Mouse (Mus musculus) neural tube, embryonic 14.5 days (tissue): ENCODE measurements around the gene H2al1j. TPM values are rescaled to one million over a fixed set of nuclear protein-coding genes. Genes with fewer than 3 reads are reported as not detected.
"Not testable (repeated sequence)": the region's sequence is repeated elsewhere in the genome, so short reads cannot be mapped to it uniquely, and the experiment has no call there.

Source experiments
- ATAC-seq: fragments of 200-750 bp; cut with Nextera tagmentation; 2 replicates; pipeline ENCODE4 v1.8.0; 2017; ENCODE audit warnings: low read depth, mild to moderate bottlenecking, moderate TSS enrichment, moderate library complexity
- H3K27ac ChIP-seq: fragments of 300-500 bp; sonication (generic); 2 replicates; pipeline ENCODE4 v1.5.1; 2014; ENCODE audit warnings: low read depth, mild to moderate bottlenecking, control low read depth, low read length, moderate library complexity, mixed read lengths
- H3K27me3 ChIP-seq: fragments of 300-500 bp; sonication (generic); 2 replicates; pipeline ENCODE4 v1.6.1; 2014; ENCODE audit warnings: low read length; ENCODE audit not compliant: control insufficient read depth, insufficient read depth
- H3K36me3 ChIP-seq: fragments of 300-500 bp; sonication (generic); 2 replicates; pipeline ENCODE4 v1.6.1; 2014; ENCODE audit warnings: low read length, mixed read lengths; ENCODE audit not compliant: control insufficient read depth, insufficient read depth
- H3K4me1 ChIP-seq: fragments of 300-500 bp; sonication (generic); 2 replicates; pipeline ENCODE4 v1.6.1; 2014; ENCODE audit warnings: low read length; ENCODE audit not compliant: control insufficient read depth, insufficient read depth
- H3K4me2 ChIP-seq: fragments of 300-500 bp; sonication (generic); 2 replicates; pipeline ENCODE4 v1.6.1; 2014; ENCODE audit warnings: mild to moderate bottlenecking, low read depth, low read length, control low read depth
- H3K4me3 ChIP-seq: fragments of 300-500 bp; sonication (generic); 2 replicates; pipeline ENCODE4 v1.5.1; 2014; ENCODE audit warnings: low read depth, low read length, control low read depth, mixed read lengths
- H3K9ac ChIP-seq: fragments of 300-500 bp; sonication (generic); replicated peaks from 2 replicates; pipeline ENCODE4 v1.6.1; 2014; ENCODE audit warnings: low read depth, mild to moderate bottlenecking, control low read depth, low read length, mixed read lengths
- H3K9me3 ChIP-seq: fragments of 300-500 bp; sonication (generic); 2 replicates; pipeline ENCODE4 v1.6.1; 2016; ENCODE audit warnings: low read length; ENCODE audit not compliant: control insufficient read depth
- WGBS: fragments of 180-500 bp; shearing (Covaris S2); extraction: QIAGEN DNeasy Blood & Tissue Kit; methylation state at CpG from one replicate; pipeline ENCODE4 v1.1.7; 2014; 5-methylcytosine and 5-hydroxymethylcytosine counted together
- polyA plus RNA-seq: library from polyadenylated mRNA; unstranded; fragments of >200 nt; fragmentation: Nextera tagmentation; extraction: Ambion mirVana; gene quantifications from 2 replicates; pipeline ENCODE4 v1.2.1, GENCODE M21; 2014

Gene H2al1j
- not detected in 2 replicates for polyA plus RNA-seq

DNA sequence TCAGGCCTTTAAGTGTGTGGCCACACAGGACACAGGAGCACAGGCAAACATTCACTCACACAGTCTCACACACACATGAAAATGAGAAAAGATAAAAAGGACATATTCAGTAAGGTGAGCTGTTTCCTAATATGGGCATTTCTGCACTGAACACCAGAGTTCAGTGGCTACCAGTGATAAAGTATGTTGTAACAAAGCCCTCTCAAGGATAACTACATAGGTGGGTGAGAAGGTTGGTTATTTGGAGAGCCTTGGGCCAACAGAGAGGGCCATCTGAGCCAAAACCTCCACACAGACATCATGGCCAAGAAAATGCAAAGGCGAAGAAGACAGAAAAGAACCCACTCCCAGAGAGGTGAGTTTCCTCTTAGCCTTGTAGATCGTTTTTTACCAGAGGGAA, at the start of gene H2al1j:
Gene H2al1j, plus strand, starts transcription at position 301 of the 400 bp plus-strand sequence.
- not testable (repeated sequence) for H3K4me3 ChIP-seq, H3K4me1 ChIP-seq, H3K9ac ChIP-seq, H3K27ac ChIP-seq, H3K27me3 ChIP-seq, H3K4me2 ChIP-seq, ATAC-seq, H3K36me3 ChIP-seq, H3K9me3 ChIP-seq
- WGBS: 95% methylated on average over 2 of the region's 2 CpGs

DNA sequence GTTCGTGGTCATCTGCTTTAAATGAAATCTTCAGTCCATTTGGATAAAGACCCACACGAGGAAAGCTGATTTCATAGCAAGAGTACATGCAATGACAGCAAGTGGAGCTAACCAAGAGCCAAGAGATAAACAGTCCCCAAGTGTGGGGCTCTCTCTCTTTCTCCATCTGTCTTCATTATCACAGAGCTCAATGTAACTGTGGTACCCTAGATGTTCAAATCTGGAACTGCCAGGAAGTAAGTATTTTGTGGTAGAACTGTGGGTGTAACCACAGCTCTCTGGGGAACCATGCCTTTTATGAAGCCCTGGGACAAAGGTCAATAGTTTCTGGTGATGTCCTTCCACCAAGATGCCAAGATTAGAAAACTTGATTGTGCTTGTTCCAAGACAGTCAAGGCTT, 46.9 kb upstream of the H2al1j start:
- 77% methylated on average over 2 of the region's 2 CpGs for WGBS
- Histone ChIP-seq H3K9ac (no peak overlapping the region), H3K9me3 (no peaks in the 10 kb centered on the region), H3K36me3 (no peaks in the 10 kb centered on the region), H3K27ac (no peak overlapping the region), H3K4me2 (no peak overlapping the region), H3K4me3 (no peak overlapping the region), H3K27me3 (no peaks in the 10 kb centered on the region), H3K4me1 (no peaks in the 10 kb centered on the region)
- ATAC-seq: no peak

DNA sequence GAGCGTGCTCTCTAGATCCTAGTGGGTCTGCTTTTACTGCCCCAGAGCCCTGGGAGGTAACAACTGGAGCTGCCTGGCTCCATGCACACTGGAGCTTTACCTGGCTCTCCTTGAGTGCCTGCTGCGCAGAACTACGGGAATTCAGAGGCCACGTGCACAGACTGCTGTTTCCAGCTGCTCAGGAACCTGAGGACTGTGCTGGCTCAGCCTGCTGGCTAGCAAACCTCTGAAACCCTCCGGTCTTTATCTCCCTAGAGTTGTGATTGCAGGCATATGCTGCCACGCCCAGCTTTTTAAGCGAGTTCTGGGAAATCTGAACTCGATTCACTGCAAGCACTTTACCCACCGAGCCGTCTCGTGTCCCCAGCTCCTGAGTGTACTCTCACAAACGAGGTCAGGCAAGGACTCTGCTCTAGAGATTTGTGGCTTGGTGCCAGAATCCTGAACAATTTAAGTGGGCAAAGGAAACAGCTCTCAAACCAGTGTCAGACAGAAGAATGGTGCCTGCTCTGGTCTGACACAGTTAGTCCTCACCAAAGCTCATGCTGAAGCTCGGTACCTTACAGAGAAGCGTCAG, 39.2 kb upstream of the H2al1j start:
- H3K9me3 ChIP-seq: no peaks in the 10 kb centered on the region
- H3K4me3 ChIP-seq: no peak overlapping the region
- no peak overlapping the region for H3K4me2 ChIP-seq
- H3K27me3 ChIP-seq: no peaks in the 10 kb centered on the region
- H3K27ac ChIP-seq: no peak overlapping the region
- 79% methylated on average over 14 of the region's 14 CpGs for WGBS
- H3K4me1 ChIP-seq: no peaks in the 10 kb centered on the region
- H3K36me3 ChIP-seq: no peaks in the 10 kb centered on the region
- ATAC-seq: no peak
- no peak overlapping the region for H3K9ac ChIP-seq

DNA sequence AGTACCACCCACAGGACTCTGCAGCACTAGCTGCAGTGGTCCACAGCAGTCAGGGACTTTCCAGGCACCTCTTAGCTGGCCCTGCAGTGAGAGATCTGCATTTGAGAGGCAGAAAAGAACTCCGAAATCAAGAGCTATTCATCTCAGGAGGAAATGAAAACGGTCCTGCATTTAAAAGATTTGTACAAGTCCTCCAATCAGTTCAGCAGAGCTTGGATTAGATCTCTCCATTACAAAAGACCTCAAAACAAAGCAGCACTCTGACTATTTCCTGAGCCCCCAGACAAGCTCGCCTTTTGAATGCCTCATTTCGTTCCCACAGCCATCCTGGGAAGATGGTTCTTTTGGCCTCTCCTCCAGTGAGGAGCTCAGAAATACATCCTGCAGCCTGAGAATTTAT, 38.4 kb upstream of the H2al1j start:
- WGBS: 66% methylated on average over 4 of the region's 4 CpGs
- no peaks in the 10 kb centered on the region for H3K36me3 ChIP-seq
- no peak overlapping the region for H3K27ac ChIP-seq
- no peaks in the 10 kb centered on the region for H3K27me3 ChIP-seq
- no peak overlapping the region for H3K9ac ChIP-seq
- no peak for ATAC-seq
- no peaks in the 10 kb centered on the region for H3K4me1 ChIP-seq
- H3K9me3 ChIP-seq: no peaks in the 10 kb centered on the region
- no peak overlapping the region for H3K4me3 ChIP-seq
- H3K4me2 ChIP-seq: no peak overlapping the region

DNA sequence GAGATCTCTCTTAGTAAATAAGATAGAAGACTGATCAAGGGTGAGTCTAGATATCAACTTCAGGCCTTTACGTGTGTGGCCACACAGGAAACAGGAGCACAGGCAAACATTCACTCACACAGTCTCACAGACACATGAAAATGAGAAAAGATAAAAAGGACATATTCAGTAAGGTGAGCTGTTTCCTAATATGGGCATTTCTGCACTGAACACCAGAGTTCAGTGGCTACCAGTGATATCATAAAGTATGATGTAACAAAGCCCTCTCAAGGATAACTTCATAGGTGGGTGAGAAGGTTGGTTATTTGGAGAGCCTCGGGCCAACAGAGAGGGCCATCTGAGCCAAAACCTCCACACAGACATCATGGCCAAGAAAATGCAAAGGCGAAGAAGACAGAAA, 28.7 kb upstream of the H2al1j start, which contains the start of gene H2al1a:
Gene H2al1a, plus strand, starts transcription at position 301 of the 400 bp plus-strand sequence.
- H3K4me2 ChIP-seq, H3K4me3 ChIP-seq, H3K27ac ChIP-seq, H3K27me3 ChIP-seq, H3K4me1 ChIP-seq, H3K9me3 ChIP-seq, H3K36me3 ChIP-seq, ATAC-seq, H3K9ac ChIP-seq: not testable (repeated sequence)
- no CpG with 5 or more reads among the region's 3 CpGs for WGBS

DNA sequence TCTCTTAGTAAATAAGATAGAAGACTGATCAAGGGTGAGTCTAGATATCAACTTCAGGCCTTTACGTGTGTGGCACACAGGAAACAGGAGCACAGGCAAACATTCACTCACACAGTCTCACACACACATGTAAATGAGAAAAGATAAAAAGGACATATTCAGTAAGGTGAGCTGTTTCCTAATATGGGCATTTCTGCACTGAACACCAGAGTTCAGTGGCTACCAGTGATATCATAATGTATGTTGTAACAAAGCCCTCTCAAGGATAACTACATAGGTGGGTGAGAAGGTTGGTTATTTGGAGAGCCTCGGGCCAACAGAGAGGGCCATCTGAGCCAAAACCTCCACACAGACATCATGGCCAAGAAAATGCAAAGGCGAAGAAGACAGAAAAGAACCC, 25.5 kb upstream of the H2al1j start, which contains the start of gene H2al1b:
Gene H2al1b, plus strand, starts transcription at position 301 of the 400 bp plus-strand sequence.
- not testable (repeated sequence) for H3K4me3 ChIP-seq, H3K27me3 ChIP-seq, H3K4me2 ChIP-seq, H3K9me3 ChIP-seq, ATAC-seq, H3K9ac ChIP-seq, H3K27ac ChIP-seq, H3K36me3 ChIP-seq, H3K4me1 ChIP-seq
- WGBS: 100% methylated on average over 1 of the region's 3 CpGs

DNA sequence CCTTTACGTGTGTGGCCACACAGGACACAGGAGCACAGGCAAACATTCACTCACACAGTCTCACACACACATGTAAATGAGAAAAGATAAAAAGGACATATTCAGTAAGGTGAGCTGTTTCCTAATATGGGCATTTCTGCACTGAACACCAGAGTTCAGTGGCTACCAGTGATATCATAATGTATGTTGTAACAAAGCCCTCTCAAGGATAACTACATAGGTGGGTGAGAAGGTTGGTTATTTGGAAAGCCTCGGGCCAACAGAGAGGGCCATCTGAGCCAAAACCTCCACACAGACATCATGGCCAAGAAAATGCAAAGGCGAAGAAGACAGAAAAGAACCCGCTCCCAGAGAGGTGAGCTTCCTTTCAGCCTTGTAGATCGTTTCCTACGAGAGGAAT, 22.3 kb upstream of the H2al1j start, which contains the start of gene H2al1c:
Gene H2al1c, plus strand, starts transcription at position 301 of the 400 bp plus-strand sequence.
- not testable (repeated sequence) for H3K27me3 ChIP-seq, H3K4me2 ChIP-seq, H3K4me3 ChIP-seq, ATAC-seq, H3K9ac ChIP-seq, H3K9me3 ChIP-seq, H3K36me3 ChIP-seq, H3K27ac ChIP-seq, H3K4me1 ChIP-seq
- 92% methylated on average over 1 of the region's 6 CpGs for WGBS

DNA sequence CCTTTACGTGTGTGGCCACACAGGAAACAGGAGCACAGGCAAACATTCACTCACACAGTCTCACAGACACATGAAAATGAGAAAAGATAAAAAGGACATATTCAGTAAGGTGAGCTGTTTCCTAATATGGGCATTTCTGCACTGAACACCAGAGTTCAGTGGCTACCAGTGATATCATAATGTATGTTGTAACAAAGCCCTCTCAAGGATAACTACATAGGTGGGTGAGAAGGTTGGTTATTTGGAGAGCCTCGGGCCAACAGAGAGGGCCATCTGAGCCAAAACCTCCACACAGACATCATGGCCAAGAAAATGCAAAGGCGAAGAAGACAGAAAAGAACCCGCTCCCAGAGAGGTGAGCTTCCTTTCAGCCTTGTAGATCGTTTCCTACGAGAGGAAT, 19.1 kb upstream of the H2al1j start, which contains the start of gene H2al1d:
Gene H2al1d, plus strand, starts transcription at position 301 of the 400 bp plus-strand sequence.
- H3K27me3 ChIP-seq, ATAC-seq, H3K9me3 ChIP-seq, H3K4me2 ChIP-seq, H3K9ac ChIP-seq, H3K4me3 ChIP-seq, H3K36me3 ChIP-seq, H3K27ac ChIP-seq, H3K4me1 ChIP-seq: not testable (repeated sequence)
- no CpG with 5 or more reads among the region's 6 CpGs for WGBS

DNA sequence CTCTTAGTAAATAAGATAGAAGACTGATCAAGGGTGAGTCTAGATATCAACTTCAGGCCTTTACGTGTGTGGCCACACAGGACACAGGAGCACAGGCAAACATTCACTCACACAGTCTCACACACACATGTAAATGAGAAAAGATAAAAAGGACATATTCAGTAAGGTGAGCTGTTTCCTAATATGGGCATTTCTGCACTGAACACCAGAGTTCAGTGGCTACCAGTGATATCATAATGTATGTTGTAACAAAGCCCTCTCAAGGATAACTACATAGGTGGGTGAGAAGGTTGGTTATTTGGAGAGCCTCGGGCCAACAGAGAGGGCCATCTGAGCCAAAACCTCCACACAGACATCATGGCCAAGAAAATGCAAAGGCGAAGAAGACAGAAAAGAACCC, 16.0 kb upstream of the H2al1j start, which contains the start of gene H2al1e:
Gene H2al1e, plus strand, starts transcription at position 301 of the 400 bp plus-strand sequence.
- WGBS: no CpG with 5 or more reads among the region's 3 CpGs
- H3K4me2 ChIP-seq, ATAC-seq, H3K4me1 ChIP-seq, H3K27ac ChIP-seq, H3K4me3 ChIP-seq, H3K36me3 ChIP-seq, H3K27me3 ChIP-seq, H3K9me3 ChIP-seq, H3K9ac ChIP-seq: not testable (repeated sequence)
